Mouse (Mus musculus) ES-Bruce4 (cell line): ENCODE measurements at regions not wholly inside any gene's neighbourhood (a gene's known extent, or its start where the extent isn't known, plus 50 kb on each side); places are given as distances from the start of the nearest gene placed in this dataset.
"Not testable (repeated sequence)": the region's sequence is repeated elsewhere in the genome, so short reads cannot be mapped to it uniquely, and the experiment has no call there.

Source experiments
- H3K27ac ChIP-seq: 2 replicates; pipeline ENCODE4 v1.5.1; 2012; ENCODE audit warnings: low read length, inconsistent platforms; ENCODE audit not compliant: insufficient read depth
- H3K27me3 ChIP-seq: 2 replicates; pipeline ENCODE4 v1.6.1; 2012; ENCODE audit warnings: mild to moderate bottlenecking, low read length, inconsistent platforms; ENCODE audit not compliant: control insufficient read depth, poor library complexity, insufficient read depth, severe bottlenecking
- H3K36me3 ChIP-seq: 2 replicates; pipeline ENCODE4 v1.6.1; 2012; ENCODE audit warnings: inconsistent platforms, mild to moderate bottlenecking, low read length, moderate library complexity; ENCODE audit not compliant: control insufficient read depth, poor library complexity, insufficient read depth, severe bottlenecking
- H3K4me1 ChIP-seq: one replicate; pipeline ENCODE4 v1.8.1; 2011; ENCODE audit warnings: low read length; ENCODE audit not compliant: control insufficient read depth, insufficient read depth
- H3K4me3 ChIP-seq: 2 replicates; pipeline ENCODE4 v1.5.1; 2011; ENCODE audit warnings: low read depth, mild to moderate bottlenecking, low read length
- H3K9ac ChIP-seq: 2 replicates; pipeline ENCODE4 v1.6.1; 2012; ENCODE audit warnings: low read depth, mild to moderate bottlenecking, inconsistent platforms; ENCODE audit not compliant: poor library complexity, severe bottlenecking
- H3K9me3 ChIP-seq: replicated peaks from 2 replicates; pipeline ENCODE4 v1.6.1; 2012; ENCODE audit warnings: mild to moderate bottlenecking, low read length, inconsistent platforms; ENCODE audit not compliant: control insufficient read depth, poor library complexity, insufficient read depth, severe bottlenecking
- CTCF ChIP-seq: IDR thresholded peaks from one replicate; pipeline ENCODE4 v1.8.1; 2011; ENCODE audit warnings: low read depth, low read length
- EP300 ChIP-seq: IDR thresholded peaks from 2 replicates; pipeline ENCODE4 v1.6.1; 2011; ENCODE audit warnings: low read depth, low read length; ENCODE audit not compliant: insufficient read depth
- POLR2A ChIP-seq: IDR thresholded peaks from one replicate; pipeline ENCODE4 v1.8.1; 2011; ENCODE audit warnings: low read length; ENCODE audit not compliant: insufficient read depth

GRCm38 (mm10) chr15:14815556-14815955 is 1642.1 kb upstream of the Cdh6 start:
- no peaks in the 10 kb centered on the region for H3K4me1 ChIP-seq
- H3K36me3 ChIP-seq: no peaks in the 10 kb centered on the region
- H3K27ac ChIP-seq: no peak overlapping the region
- H3K9ac ChIP-seq: no peak overlapping the region
- H3K9me3 ChIP-seq: no peaks in the 10 kb centered on the region
- TF ChIP-seq EP300: no peak
- no peak for TF ChIP-seq POLR2A
- TF ChIP-seq CTCF: no peak
- no peak overlapping the region for H3K4me3 ChIP-seq
- no peaks in the 10 kb centered on the region for H3K27me3 ChIP-seq

GRCm38 (mm10) chr15:14806849-14807248 is 1633.4 kb upstream of the Cdh6 start:
- Histone ChIP-seq H3K4me1 (no peaks in the 10 kb centered on the region), H3K36me3 (no peaks in the 10 kb centered on the region)
- TF ChIP-seq EP300 (no peak), CTCF (no peak), POLR2A (no peak)

DNA sequence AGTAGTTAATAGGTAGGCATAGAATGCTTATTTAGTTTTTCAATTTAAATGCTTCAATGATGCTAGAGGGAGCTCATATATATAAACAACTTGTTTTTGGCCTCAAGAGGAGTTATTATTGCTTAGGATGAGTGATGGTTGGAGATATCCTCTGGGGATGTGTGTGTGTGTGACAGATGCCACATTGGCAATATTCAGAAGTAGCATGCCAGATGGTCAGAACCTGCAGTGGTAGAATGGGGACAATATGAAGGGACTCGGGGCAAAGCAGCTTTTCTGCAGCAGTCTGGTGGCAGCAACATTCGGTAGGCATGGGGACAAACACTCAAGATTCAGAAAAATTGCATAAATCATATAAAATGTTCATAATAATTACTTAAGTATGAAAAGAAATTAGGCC is 1621.7 kb upstream of the Cdh6 start:
- H3K4me3 ChIP-seq: no peak overlapping the region

More at GRCm38 (mm10) chr15:14806849-14807248, 1633.4 kb upstream of the Cdh6 start:
- H3K4me3 ChIP-seq: no peak overlapping the region
- no peaks in the 10 kb centered on the region for H3K27me3 ChIP-seq
- H3K9ac ChIP-seq: no peak overlapping the region
- no peak overlapping the region for H3K27ac ChIP-seq
- H3K9me3 ChIP-seq: no peaks in the 10 kb centered on the region

GRCm38 (mm10) chr15:14780727-14781126 is 1607.3 kb upstream of the Cdh6 start:
- H3K4me3 ChIP-seq: no peak overlapping the region
- H3K9me3 ChIP-seq: no peaks in the 10 kb centered on the region
- H3K9ac ChIP-seq: no peak overlapping the region
- H3K36me3 ChIP-seq: no peaks in the 10 kb centered on the region
- H3K4me1 ChIP-seq: no peaks in the 10 kb centered on the region
- H3K27me3 ChIP-seq: no peaks in the 10 kb centered on the region
- no peak overlapping the region for H3K27ac ChIP-seq
- no peak for TF ChIP-seq POLR2A
- no peak for TF ChIP-seq EP300
- TF ChIP-seq CTCF: no peak

More for the DNA sequence above, 1621.7 kb upstream of the Cdh6 start:
- no peaks in the 10 kb centered on the region for H3K36me3 ChIP-seq
- no peaks in the 10 kb centered on the region for H3K4me1 ChIP-seq
- TF ChIP-seq CTCF (no peak), EP300 (no peak)
- no peaks in the 10 kb centered on the region for H3K27me3 ChIP-seq
- no peak overlapping the region for H3K27ac ChIP-seq
- H3K9ac ChIP-seq: no peak overlapping the region
- H3K9me3 ChIP-seq: no peaks in the 10 kb centered on the region

DNA sequence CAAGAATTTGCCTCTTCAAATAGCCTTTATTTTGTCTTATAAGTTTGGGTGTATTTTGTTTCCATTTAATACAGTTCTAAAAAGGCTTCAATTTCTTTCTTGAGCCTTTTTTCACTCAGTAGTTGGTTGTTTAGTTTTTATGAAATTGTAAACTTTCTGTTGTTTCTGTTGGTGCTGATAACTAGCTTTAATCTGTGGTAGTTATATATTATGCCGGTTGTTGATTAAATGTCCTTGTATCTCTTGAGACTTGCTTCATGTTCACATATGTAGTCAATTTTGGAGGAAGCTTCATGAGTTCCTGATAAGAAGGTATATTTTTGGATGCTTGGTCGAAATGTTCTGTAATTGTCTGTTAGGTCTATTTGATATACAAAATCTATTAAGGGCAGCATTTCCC is 1568.3 kb upstream of the Cdh6 start:
- Histone ChIP-seq H3K27ac (no peak overlapping the region), H3K27me3 (no peaks in the 10 kb centered on the region), H3K4me1 (no peaks in the 10 kb centered on the region), H3K9me3 (peaks cover 15% of the 10 kb centered on the region), H3K9ac (no peak overlapping the region), H3K4me3 (no peak overlapping the region), H3K36me3 (no peaks in the 10 kb centered on the region)
- no peak for TF ChIP-seq POLR2A
- TF ChIP-seq EP300: no peak
- no peak for TF ChIP-seq CTCF

GRCm38 (mm10) chr15:14697925-14698324 is 1524.5 kb upstream of the Cdh6 start:
- Histone ChIP-seq H3K9me3 (peaks cover 29% of the 10 kb centered on the region), H3K27ac (0 out of 2 replicates have a peak overlapping the region, but pooled peaks have one; percentile 33)
- not testable (repeated sequence) for H3K27me3 ChIP-seq, H3K4me3 ChIP-seq, H3K9ac ChIP-seq, H3K36me3 ChIP-seq, H3K4me1 ChIP-seq
